Mouse (Mus musculus) hindbrain, embryonic 13.5 days (tissue): ENCODE data around the gene Sds. TPM values are rescaled to one million over a fixed set of nuclear protein-coding genes. Genes with fewer than 3 reads are reported as not detected.
"Not testable (repeated sequence)": the region's sequence is repeated elsewhere in the genome, so short reads cannot be mapped to it uniquely, and the experiment has no call there.

ENCODE experiments used
- ATAC-seq: fragments of 200-750 bp; cut with Nextera tagmentation; 2 replicates; pipeline ENCODE4 v1.8.0; 2017; ENCODE audit warnings: moderate TSS enrichment; ENCODE audit not compliant: low FRiP score
- H3K27ac ChIP-seq: fragments of 300-500 bp; sonication (generic); 2 replicates; pipeline ENCODE4 v1.5.1; 2015; ENCODE audit warnings: inconsistent platforms, mild to moderate bottlenecking, moderate library complexity
- H3K27me3 ChIP-seq: fragments of 300-500 bp; sonication (generic); 2 replicates; pipeline ENCODE4 v1.6.1; 2015; ENCODE audit warnings: mild to moderate bottlenecking, inconsistent platforms
- H3K36me3 ChIP-seq: fragments of 300-500 bp; sonication (generic); 2 replicates; pipeline ENCODE4 v1.6.1; 2015; ENCODE audit warnings: mild to moderate bottlenecking, inconsistent platforms
- H3K4me1 ChIP-seq: fragments of 300-500 bp; sonication (generic); replicated peaks from 2 replicates; pipeline ENCODE4 v1.6.1; 2015; ENCODE audit warnings: inconsistent platforms
- H3K4me2 ChIP-seq: fragments of 300-500 bp; sonication (generic); 2 replicates; pipeline ENCODE4 v1.6.1; 2015; ENCODE audit warnings: inconsistent platforms, mild to moderate bottlenecking, moderate library complexity
- H3K4me3 ChIP-seq: fragments of 300-500 bp; sonication (generic); 2 replicates; pipeline ENCODE4 v1.5.1; 2015; ENCODE audit warnings: mild to moderate bottlenecking, inconsistent platforms
- H3K9ac ChIP-seq: fragments of 300-500 bp; sonication (generic); 2 replicates; pipeline ENCODE4 v1.6.1; 2015; ENCODE audit warnings: mild to moderate bottlenecking, inconsistent platforms
- H3K9me3 ChIP-seq: fragments of 300-500 bp; sonication (generic); 2 replicates; pipeline ENCODE4 v1.6.1; 2016; ENCODE audit warnings: inconsistent platforms
- WGBS: fragments of 180-500 bp; shearing (Covaris S2); methylation state at CpG from one replicate; pipeline ENCODE4 v1.1.7; 2015; 5-methylcytosine and 5-hydroxymethylcytosine counted together
- polyA plus RNA-seq: library from polyadenylated mRNA; unstranded; fragments of >200 nt; fragmentation: Nextera tagmentation; extraction: Ambion mirVana; gene quantifications from 2 replicates; pipeline ENCODE4 v1.2.1, GENCODE M21; 2015

The Sds gene
- polyA plus RNA-seq, 1 experiment from 2014 or later: not detected

DNA sequence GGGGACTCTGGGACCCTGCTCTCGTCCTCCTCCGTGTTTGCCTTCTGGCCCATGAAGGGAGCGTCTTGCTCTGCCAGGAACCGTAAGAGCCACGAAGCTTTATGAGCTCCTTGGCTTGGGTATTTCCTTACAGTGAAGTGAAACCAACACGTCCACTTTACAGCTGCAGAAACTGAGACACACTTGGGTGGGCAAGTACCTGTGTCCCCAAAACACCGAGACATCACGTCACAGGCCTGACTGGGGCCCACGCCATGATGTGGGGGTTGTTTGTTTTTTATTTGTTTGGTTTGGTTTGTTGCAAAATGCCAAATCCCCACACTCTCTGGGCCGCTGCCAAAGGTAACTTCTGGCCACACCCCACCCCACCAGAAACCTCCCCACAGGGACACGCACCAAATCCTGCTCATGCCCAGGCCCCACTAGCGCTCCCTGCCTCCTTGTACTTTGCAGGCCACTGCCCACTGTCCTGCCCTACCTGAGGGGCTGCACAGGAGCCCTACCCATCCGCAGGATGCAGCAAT is 19.4 kb downstream of the Sds start:
- no peak overlapping the region for H3K27ac ChIP-seq
- H3K9ac ChIP-seq: 0 out of 2 replicates have a peak overlapping the region, but pooled peaks have one; percentile 8
- ATAC-seq: no peak
- no peaks in the 10 kb centered on the region for H3K9me3 ChIP-seq
- H3K4me2 ChIP-seq: no peak overlapping the region
- H3K4me1 ChIP-seq: peaks cover 26% of the 10 kb centered on the region; the same call in 1 of the 2 replicates
- 94% methylated on average over 13 of the region's 13 CpGs for WGBS
- H3K4me3 ChIP-seq: no peak overlapping the region
- H3K36me3 ChIP-seq: peaks cover 59% of the 10 kb centered on the region
- H3K27me3 ChIP-seq: no peaks in the 10 kb centered on the region

- peaks cover 27% of the 10 kb centered on the region for H3K4me1 ChIP-seq
- no peak overlapping the region for H3K4me2 ChIP-seq
- no peaks in the 10 kb centered on the region for H3K27me3 ChIP-seq
- no peak overlapping the region for H3K4me3 ChIP-seq
- 94% methylated on average over 3 of the region's 3 CpGs for WGBS
- ATAC-seq: no peak
- H3K9me3 ChIP-seq: no peaks in the 10 kb centered on the region
- H3K36me3 ChIP-seq: peaks cover 53% of the 10 kb centered on the region
- H3K27ac ChIP-seq: no peak overlapping the region
- no peak overlapping the region for H3K9ac ChIP-seq
These were observed 20.7 kb downstream of the Sds start for GRCm38 (mm10) chr5:120497071-120497470.

- no peak overlapping the region for H3K27ac ChIP-seq
- no peak overlapping the region for H3K4me3 ChIP-seq
- H3K4me1 ChIP-seq: peaks cover 27% of the 10 kb centered on the region
- no peaks in the 10 kb centered on the region for H3K9me3 ChIP-seq
- no peak for ATAC-seq
- peaks cover 32% of the 10 kb centered on the region for H3K36me3 ChIP-seq
- H3K4me2 ChIP-seq: no peak overlapping the region
- H3K27me3 ChIP-seq: no peaks in the 10 kb centered on the region
- WGBS: 81% methylated on average over 4 of the region's 4 CpGs
- H3K9ac ChIP-seq: no peak overlapping the region
These were observed 22.9 kb downstream of the Sds start for GRCm38 (mm10) chr5:120499202-120499601.

GRCm38 (mm10) chr5:120500609-120501008 is 24.3 kb downstream of the Sds start:
- not testable (repeated sequence) for H3K4me3 ChIP-seq, ATAC-seq, H3K27me3 ChIP-seq, H3K27ac ChIP-seq, H3K9ac ChIP-seq, H3K9me3 ChIP-seq, H3K4me2 ChIP-seq
- H3K36me3 ChIP-seq: peaks cover 24% of the 10 kb centered on the region
- H3K4me1 ChIP-seq: peaks cover 21% of the 10 kb centered on the region
- 86% methylated on average over 9 of the region's 9 CpGs for WGBS

- Histone ChIP-seq H3K4me1 (peaks cover 27% of the 10 kb centered on the region), H3K9ac (peak overlapping the region; percentile 96), H3K27ac (no peak overlapping the region), H3K4me3 (peak overlapping the region; percentile 92), H3K4me2 (peak overlapping the region; percentile 96), H3K36me3 (peaks cover 13% of the 10 kb centered on the region), H3K27me3 (no peaks in the 10 kb centered on the region), H3K9me3 (no peaks in the 10 kb centered on the region)
- WGBS: 70% methylated on average over 9 of the region's 9 CpGs
- ATAC-seq: no peak
These were observed 25.9 kb downstream of the Sds start for GRCm38 (mm10) chr5:120502147-120502621.

DNA sequence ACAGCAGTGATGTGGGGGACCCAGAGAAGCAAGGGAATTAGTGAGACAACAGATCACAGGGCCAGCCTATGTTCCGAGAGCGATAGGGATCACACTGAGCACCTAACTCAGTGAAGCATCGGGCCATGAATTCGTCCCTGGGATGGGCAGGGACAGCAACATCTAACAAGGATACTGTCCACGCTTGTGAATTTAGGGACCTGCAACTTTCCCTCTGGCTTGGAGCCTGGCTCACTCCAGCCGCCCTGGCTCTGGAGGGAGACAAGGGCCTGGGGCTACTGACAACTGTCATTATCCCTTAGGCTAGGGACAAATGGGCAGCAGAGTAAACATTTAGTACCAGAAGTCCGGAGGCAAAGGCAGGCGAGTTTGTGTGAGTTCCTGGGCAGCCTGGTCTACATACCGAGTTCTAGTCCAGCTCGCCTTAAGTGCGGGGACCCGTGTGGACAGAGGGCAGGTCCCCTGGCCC is 26.4 kb downstream of the Sds start:
- no peaks in the 10 kb centered on the region for H3K9me3 ChIP-seq
- H3K27ac ChIP-seq: no peak overlapping the region
- 0 out of 2 replicates have a peak, but pooled peaks have one; percentile 32 for ATAC-seq
- H3K4me3 ChIP-seq: peak overlapping the region; percentile 92
- peaks cover 31% of the 10 kb centered on the region for H3K4me1 ChIP-seq
- H3K27me3 ChIP-seq: no peaks in the 10 kb centered on the region
- peak overlapping the region; percentile 96 for H3K9ac ChIP-seq
- H3K4me2 ChIP-seq: peak overlapping the region; percentile 96
- H3K36me3 ChIP-seq: peaks cover 11% of the 10 kb centered on the region
- 6% methylated on average over 12 of the region's 12 CpGs for WGBS

DNA sequence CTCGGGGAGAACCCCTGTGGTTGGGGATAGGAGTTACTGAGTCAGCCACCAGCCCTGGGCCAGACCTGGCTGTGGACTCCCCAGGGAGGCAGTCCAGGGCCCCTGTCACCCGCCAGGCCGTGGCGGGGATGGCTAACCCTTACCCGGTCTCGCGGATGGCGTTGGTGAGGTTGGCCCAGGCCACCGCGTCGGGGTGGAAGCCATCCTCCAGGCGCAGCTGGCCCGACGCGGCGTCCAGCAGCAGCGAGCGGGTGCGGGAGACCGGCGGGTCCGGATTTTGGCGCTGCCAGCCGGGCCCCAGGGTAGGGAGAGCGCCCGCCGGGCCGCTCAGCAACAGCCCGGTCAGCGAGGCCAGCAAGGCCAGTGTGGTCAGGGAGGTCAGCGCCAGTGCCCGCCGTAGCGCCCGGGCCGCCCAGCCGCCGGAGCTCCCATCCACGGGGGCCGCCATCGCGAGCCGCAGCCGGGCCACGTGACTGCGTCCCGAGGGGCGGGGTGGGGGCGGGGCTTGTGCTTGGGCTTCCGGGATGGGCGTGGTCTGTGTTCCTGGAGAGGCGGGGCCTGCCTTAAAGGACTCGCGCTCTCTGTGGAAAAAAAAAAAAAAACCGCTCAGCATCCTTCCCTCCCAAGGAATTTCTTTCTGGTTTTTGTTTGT is 26.9 kb downstream of the Sds start, which contains the start of gene Plbd2:
Plbd2 (minus strand) TSS at position 482 of the 652 bp plus-strand sequence.
- peak; percentile 69 for ATAC-seq
- Histone ChIP-seq H3K4me1 (peaks cover 31% of the 10 kb centered on the region), H3K27ac (no peak within 1 kb of the TSS), H3K4me2 (peak within 1 kb of the TSS; percentile 96), H3K27me3 (no peaks in the 10 kb centered on the region), H3K36me3 (peaks cover 8% of the 10 kb centered on the region), H3K9me3 (no peaks in the 10 kb centered on the region), H3K9ac (peak within 1 kb of the TSS; percentile 96), H3K4me3 (peak within 1 kb of the TSS; percentile 92)
- WGBS: under 1% methylated on average over 53 of the region's 55 CpGs

- Histone ChIP-seq H3K27me3 (no peaks in the 10 kb centered on the region), H3K4me3 (no peak overlapping the region), H3K27ac (no peak overlapping the region), H3K4me1 (peaks cover 36% of the 10 kb centered on the region), H3K9me3 (no peaks in the 10 kb centered on the region), H3K4me2 (no peak overlapping the region), H3K36me3 (no peaks in the 10 kb centered on the region), H3K9ac (no peak overlapping the region)
- no peak for ATAC-seq
- 24% methylated on average over 16 of the region's 16 CpGs for WGBS
These were observed 29.0 kb downstream of the Sds start for GRCm38 (mm10) chr5:120505368-120505767.

GRCm38 (mm10) chr5:120505781-120506180 is 29.5 kb downstream of the Sds start:
- no peaks in the 10 kb centered on the region for H3K27me3 ChIP-seq
- no peak overlapping the region for H3K9ac ChIP-seq
- 72% methylated on average over 9 of the region's 9 CpGs for WGBS
- peaks cover 40% of the 10 kb centered on the region for H3K4me1 ChIP-seq
- no peak overlapping the region for H3K27ac ChIP-seq
- H3K36me3 ChIP-seq: no peaks in the 10 kb centered on the region
- ATAC-seq: no peak
- H3K4me2 ChIP-seq: no peak overlapping the region
- H3K9me3 ChIP-seq: no peaks in the 10 kb centered on the region
- H3K4me3 ChIP-seq: no peak overlapping the region

DNA sequence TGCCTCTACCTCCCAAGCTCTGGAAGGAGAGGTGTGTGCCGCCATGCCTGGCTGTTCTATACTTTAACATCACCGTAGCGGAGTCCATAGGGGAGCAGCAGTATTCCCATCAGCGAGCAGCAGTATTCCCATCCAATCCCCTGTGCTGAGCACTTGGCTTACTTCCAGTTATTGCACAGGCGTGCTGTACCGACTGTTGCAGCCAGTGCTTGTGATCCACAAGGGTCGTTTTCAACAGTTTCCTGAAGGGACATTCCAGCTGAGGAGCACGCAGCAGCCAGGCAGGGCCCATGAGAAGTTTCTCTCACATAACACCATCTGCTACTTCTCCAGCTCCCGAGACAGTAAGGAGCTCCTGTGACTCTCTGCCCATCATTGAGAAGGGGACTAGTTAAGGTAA is 30.2 kb downstream of the Sds start:
- ATAC-seq: no peak
- 57% methylated on average over 9 of the region's 9 CpGs for WGBS
- H3K9ac ChIP-seq: no peak overlapping the region
- H3K4me2 ChIP-seq: no peak overlapping the region
- peaks cover 47% of the 10 kb centered on the region for H3K4me1 ChIP-seq
- no peak overlapping the region for H3K4me3 ChIP-seq
- H3K27me3 ChIP-seq: 0 out of 2 replicates have a peak, but pooled peaks cover 5% of the 10 kb centered on the region
- H3K27ac ChIP-seq: no peak overlapping the region
- no peaks in the 10 kb centered on the region for H3K36me3 ChIP-seq
- no peaks in the 10 kb centered on the region for H3K9me3 ChIP-seq

DNA sequence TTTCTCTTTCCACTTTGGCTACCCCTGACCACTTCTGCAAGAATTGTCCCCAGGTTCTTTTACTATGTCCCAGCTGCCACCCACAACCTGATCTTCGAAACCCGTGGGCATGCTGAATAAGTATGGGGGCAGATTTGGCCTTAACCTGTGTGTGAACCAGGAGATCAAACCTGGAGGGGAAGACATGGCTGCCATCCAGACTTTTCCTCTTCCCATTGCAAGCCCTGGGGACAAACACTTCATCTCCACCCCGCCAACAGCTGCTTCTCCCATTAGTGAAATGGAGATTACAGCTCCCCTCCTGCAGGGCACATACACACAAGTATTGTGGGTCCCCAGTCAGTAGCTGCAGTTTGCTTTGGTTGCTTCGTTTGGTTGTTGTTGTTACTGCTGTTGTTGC is 31.0 kb downstream of the Sds start:
- no peak for ATAC-seq
- no peak overlapping the region for H3K9ac ChIP-seq
- no peaks in the 10 kb centered on the region for H3K36me3 ChIP-seq
- no peak overlapping the region for H3K4me3 ChIP-seq
- peaks cover 45% of the 10 kb centered on the region for H3K4me1 ChIP-seq
- 44% methylated on average over 4 of the region's 4 CpGs for WGBS
- peaks cover 13% of the 10 kb centered on the region; the same call in 1 of the 2 replicates for H3K27me3 ChIP-seq
- no peak overlapping the region for H3K4me2 ChIP-seq
- no peaks in the 10 kb centered on the region for H3K9me3 ChIP-seq
- H3K27ac ChIP-seq: no peak overlapping the region

DNA sequence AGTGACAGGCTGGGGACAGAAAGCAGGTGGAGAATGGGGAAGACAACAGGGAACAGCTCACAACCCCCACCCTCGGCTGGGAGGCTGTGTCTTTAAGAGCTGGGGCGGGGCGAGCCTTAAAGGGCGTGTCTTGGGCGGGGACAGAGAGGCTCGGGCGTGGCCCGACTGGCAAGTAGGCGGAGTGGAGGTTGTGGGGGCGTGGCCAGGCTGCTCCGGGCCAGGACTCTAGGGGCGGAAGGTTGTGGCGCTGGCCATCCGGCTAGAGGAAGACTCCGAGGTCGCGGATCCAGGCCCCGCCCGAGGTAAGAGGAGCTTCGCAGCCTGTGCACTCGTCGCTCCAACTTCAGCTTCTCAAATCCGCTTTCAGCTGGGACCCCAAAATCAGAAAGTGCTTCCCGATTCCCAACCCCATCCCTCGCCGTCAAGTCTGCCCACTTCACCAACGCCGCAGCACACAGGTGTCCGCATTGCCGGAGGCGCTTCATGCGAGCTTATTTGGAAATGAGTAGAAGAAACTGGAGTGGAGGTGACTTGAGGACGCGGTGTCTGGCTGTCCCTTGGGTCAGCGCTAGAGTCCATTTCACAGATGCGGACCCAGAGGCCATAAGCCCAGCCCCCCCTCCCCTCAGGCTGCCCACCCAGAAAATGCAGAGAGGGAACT is 34.8 kb downstream of the Sds start, which contains the start of gene Slc8b1:
Slc8b1 (plus strand) TSS at position 187 of the 661 bp plus-strand sequence.
- under 1% methylated on average over 36 of the region's 36 CpGs for WGBS
- Histone ChIP-seq H3K27ac (no peak within 1 kb of the TSS), H3K4me1 (peaks cover 53% of the 10 kb centered on the region), H3K9me3 (no peaks in the 10 kb centered on the region), H3K9ac (no peak within 1 kb of the TSS), H3K4me2 (peak within 1 kb of the TSS; percentile 63), H3K4me3 (peak within 1 kb of the TSS; percentile 41), H3K27me3 (peaks cover 13% of the 10 kb centered on the region; the same call in 1 of the 2 replicates), H3K36me3 (no peaks in the 10 kb centered on the region)
- peak; percentile 70 for ATAC-seq
